In genomic region chr16:34958667-34959066, GRCm38 (mm10) we compare ENCODE assay signal across 8 mouse cellular contexts.
A peak's percentile ranks its signal among the peaks of the same experiment; 100 is the strongest.
DNase-seq lines count a peak whose midpoint lies in the region; ATAC-seq and TF ChIP-seq lines count a peak whose summit lies in the region.

No protein-coding gene starts in this region.

- DNase-seq in spleen, adult 2 months (ENCODE audit: low read depth in 1 of 2, low spot score in 2 of 2), result no peak
- no peak for DNase-seq in spleen, postnatal 4 days (ENCODE audit: low spot score in 2 of 2)
- DNase-seq in gastrocnemius, postnatal 36 days, result peak; percentile 44 to 57
- peak; percentile 76 to 86 for DNase-seq in lung, adult 18-20 months
- no peak for DNase-seq in frontal cortex, postnatal 10 days (ENCODE audit: low spot score in 2 of 2)
- no peak for DNase-seq in layer of hippocampus, postnatal 10 days (ENCODE audit: low spot score in 2 of 2)

- ATAC-seq in intestine, postnatal 0 days, result no peak; the same call in 1 of the 2 replicates

- no peak overlapping the region for H3K4me3 ChIP-seq in spleen, adult 2 months (ENCODE audit: extremely low read depth, insufficient read depth, insufficient read length)
- no peak overlapping the region for H3K4me3 ChIP-seq in intestine, postnatal 0 days (ENCODE audit: low read depth, low read length)
- H3K4me3 ChIP-seq in testis, adult 2 months (ENCODE audit: control insufficient read depth, low read depth, low read length), result no peak overlapping the region

- no peak overlapping the region for H3K4me2 ChIP-seq in intestine, postnatal 0 days (replicated peaks; ENCODE audit: low read depth)

- no peaks in the 10 kb centered on the region for H3K36me3 ChIP-seq in spleen, adult 2 months (ENCODE audit: control insufficient read depth, insufficient read depth, low read length)
- peaks cover 54% of the 10 kb centered on the region for H3K36me3 ChIP-seq in intestine, postnatal 0 days (ENCODE audit: control insufficient read depth, insufficient read depth)
- H3K36me3 ChIP-seq in testis, adult 2 months (ENCODE audit: control insufficient read depth, insufficient read depth, low read length), result no peaks in the 10 kb centered on the region

- WGBS in spleen, adult 2 months, result 43% methylated on average over 9 of the region's 9 CpGs
- 34% methylated on average over 9 of the region's 9 CpGs for WGBS in intestine, postnatal 0 days

- TF ChIP-seq POLR2A in spleen, adult 2 months (IDR thresholded peaks at IDR 0.05; ENCODE audit: low read depth, low read length), result no peak
- no peak for TF ChIP-seq POLR2A in testis, adult 2 months (IDR thresholded peaks at IDR 0.05; ENCODE audit: control insufficient read depth, low read depth, low read length)

- H3K4me1 ChIP-seq in spleen, adult 2 months (ENCODE audit: control insufficient read depth, insufficient read depth, insufficient read length), result no peaks in the 10 kb centered on the region
- no peaks in the 10 kb centered on the region for H3K4me1 ChIP-seq in intestine, postnatal 0 days (replicated peaks; ENCODE audit: control insufficient read depth, insufficient read depth, low read length)
- no peaks in the 10 kb centered on the region; the same call in 1 of the 2 replicates for H3K4me1 ChIP-seq in testis, adult 2 months (ENCODE audit: control insufficient read depth, insufficient read depth, low read length)

- H3K27me3 ChIP-seq in spleen, adult 2 months (ENCODE audit: control insufficient read depth, insufficient read depth, low read length), result no peaks in the 10 kb centered on the region
- no peaks in the 10 kb centered on the region for H3K27me3 ChIP-seq in intestine, postnatal 0 days (replicated peaks; ENCODE audit: control insufficient read depth, insufficient read depth, low read length)
- no peaks in the 10 kb centered on the region for H3K27me3 ChIP-seq in testis, adult 2 months (ENCODE audit: control insufficient read depth, insufficient read depth, low read length)

- TF ChIP-seq CTCF in spleen, adult 2 months (IDR thresholded peaks at IDR 0.05; ENCODE audit: extremely low read depth, insufficient read depth, insufficient read length, insufficient replicate concordance), result no peak
- TF ChIP-seq CTCF in intestine, postnatal 0 days (IDR thresholded peaks at IDR 0.05; ENCODE audit: low read depth), result no peak
- no peak for TF ChIP-seq CTCF in testis, adult 2 months (IDR thresholded peaks at IDR 0.05; ENCODE audit: control insufficient read depth, insufficient read depth, insufficient replicate concordance, low read depth, low read length)

- no peaks in the 10 kb centered on the region for H3K9me3 ChIP-seq in intestine, postnatal 0 days (ENCODE audit: control insufficient read depth)

- intact Hi-C loops in gastrocnemius, postnatal 36 days (cut with DNase I), result no loop called here

- peak overlapping the region; percentile 54; the same call in 1 of the 2 replicates for H3K27ac ChIP-seq in spleen, adult 2 months (ENCODE audit: insufficient read depth, low read length)
- H3K27ac ChIP-seq in intestine, postnatal 0 days (ENCODE audit: low read depth, low read length), result peak overlapping the region; percentile 51; the same call in 1 of the 2 replicates
- peak overlapping the region; percentile 59; the same call in 1 of the 2 replicates for H3K27ac ChIP-seq in testis, adult 2 months (ENCODE audit: control insufficient read depth, insufficient read depth, low read depth, low read length)

- H3K9ac ChIP-seq in intestine, postnatal 0 days (ENCODE audit: low read depth, low read length), result no peak overlapping the region

Comparison
In these comparisons a context has a peak if more than half of its experiments do, and no peak if none do; other contexts are left out.
1. DNase-seq: peak in gastrocnemius, postnatal 36 days (2 of 2) and lung, adult 18-20 months (2 of 2); none in spleen, adult 2 months (0 of 2), spleen, postnatal 4 days (0 of 2), frontal cortex, postnatal 10 days (0 of 2) and layer of hippocampus, postnatal 10 days (0 of 2).
2. Peak in every context shown above with its lines, with median percentiles within 50 percentile points of each other: H3K27ac ChIP-seq.